Mouse (Mus musculus) heart, postnatal 10 days (tissue): ENCODE data around the gene Smpd3. TPM values are rescaled to one million over a fixed set of nuclear protein-coding genes. Genes with fewer than 3 reads are reported as not detected.

Experiments
- DNase-seq, 2 experiments: peaks; one replicate each; pipeline ENCODE4 v3.0.0; 2021
- intact Hi-C: fragments of 180-260 bp; cut with DNase I; formaldehyde crosslinking; loops from one replicate; pipeline ENCODE4 v1.15.1; 2025
- total RNA-seq, 2 experiments: library from RNA; stranded (reverse); gene quantifications; 2 replicates each; pipeline ENCODE4 v1.2.3; 2021

Gene Smpd3
- total RNA-seq, 2 experiments from 2014 or later: 4.8 to 5.0 TPM

GRCm38 (mm10) chr8:106250186-106250585 is 87.6 kb downstream of the Smpd3 start:
- intact Hi-C loops: no loop called here
- DNase-seq: no peak

GRCm38 (mm10) chr8:106237106-106237505 is 100.7 kb downstream of the Smpd3 start:
- DNase-seq: no peak
- intact Hi-C loops: no loop called here

GRCm38 (mm10) chr8:106234567-106235261 is 103.1 kb downstream of the Smpd3 start:
- DNase-seq: peak; percentile 21 to 33
- intact Hi-C loops: no loop called here

- DNase-seq: no peak
- intact Hi-C loops: no loop called here
These were observed 105.0 kb downstream of the Smpd3 start for GRCm38 (mm10) chr8:106232751-106233150.

DNA sequence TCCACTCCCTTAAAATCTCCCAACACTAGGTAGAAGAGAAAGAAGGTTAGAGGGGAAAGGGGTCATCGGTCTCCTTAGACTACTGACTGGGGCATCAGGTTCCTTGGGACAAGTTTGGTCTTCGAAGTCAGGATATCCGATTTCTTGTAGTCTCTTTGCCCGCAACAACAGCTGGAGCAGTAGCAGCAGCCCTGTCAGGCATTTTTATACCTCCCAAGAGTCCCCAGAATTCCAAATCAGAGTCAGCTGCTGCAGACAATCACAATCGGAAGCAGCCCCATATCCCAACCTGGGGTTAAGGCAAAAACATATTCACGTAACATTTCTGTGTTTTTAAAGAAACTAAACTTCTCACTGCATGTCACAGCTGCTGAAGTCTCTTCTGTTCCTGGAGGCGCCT is 106.3 kb downstream of the Smpd3 start:
- DNase-seq: no peak
- intact Hi-C loops: no loop called here

DNA sequence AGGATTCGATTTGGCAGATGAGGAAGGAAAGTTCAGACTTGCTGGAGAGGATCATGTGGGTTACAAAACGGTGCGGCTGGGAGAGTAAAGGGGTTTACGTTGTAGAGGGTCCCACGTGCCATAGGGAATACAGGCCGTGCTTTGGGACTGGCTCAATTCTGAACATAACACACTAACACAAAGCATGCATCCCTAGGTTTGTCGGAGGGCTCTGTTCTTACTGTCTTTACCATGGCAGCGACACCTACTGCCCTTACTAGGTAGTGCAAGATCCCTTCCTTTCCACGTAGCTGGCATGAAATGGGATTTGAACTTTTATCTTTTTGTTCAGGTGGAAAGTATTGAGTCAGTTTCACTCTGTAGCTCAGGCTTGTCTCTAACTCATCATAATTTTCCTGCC is 111.2 kb downstream of the Smpd3 start:
- DNase-seq: peak; percentile 53 to 70
- intact Hi-C loops: no loop called here

DNA sequence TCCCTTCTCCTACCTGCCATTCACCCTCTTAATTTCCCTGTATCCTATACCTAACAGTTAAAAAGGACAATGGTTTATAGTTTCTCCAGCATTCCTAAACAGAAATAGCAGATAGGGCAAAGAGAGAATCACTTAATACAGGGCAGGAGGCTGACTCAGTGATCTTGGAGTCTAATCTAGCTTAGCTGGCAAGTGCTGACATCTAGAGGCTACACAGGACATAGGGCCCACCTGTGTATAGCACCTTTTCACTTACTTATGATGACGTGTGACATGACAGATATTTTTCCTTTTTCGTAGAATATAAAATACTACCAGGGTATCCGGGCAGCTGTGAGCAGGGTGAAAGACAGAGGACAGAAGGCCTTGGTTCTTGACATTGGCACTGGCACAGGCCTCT is 118.2 kb downstream of the Smpd3 start:
- DNase-seq: no peak
- intact Hi-C loops: no loop called here

GRCm38 (mm10) chr8:106213959-106214358 is 123.8 kb downstream of the Smpd3 start:
- intact Hi-C loops: loop anchor here (5.0 kb wide), 1 partner anchor 188 kb away; no protein-coding TSS in a partner anchor
- DNase-seq: no peak

DNA sequence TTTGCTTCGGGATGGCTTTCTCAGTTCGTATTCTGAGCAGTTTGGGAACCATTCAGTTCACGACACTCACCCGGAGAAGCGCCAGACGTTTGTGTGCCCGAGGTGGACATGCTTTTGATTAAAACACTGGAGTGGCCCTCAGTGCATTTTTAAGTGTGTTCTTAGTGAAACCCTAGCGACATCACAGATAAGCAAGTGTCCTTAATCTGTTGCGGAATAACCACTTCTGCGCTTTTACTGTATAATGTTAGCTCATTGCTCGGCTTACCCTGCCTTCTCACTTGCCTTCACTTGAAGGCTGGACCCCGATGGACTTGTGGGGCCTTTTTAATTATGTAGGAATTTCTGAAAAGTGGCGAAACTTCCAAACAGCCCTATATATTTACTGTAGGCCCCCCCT is 126.4 kb downstream of the Smpd3 start:
- DNase-seq: no peak
- intact Hi-C loops: loop anchor here (5.0 kb wide), 1 partner anchor 191 kb away; no protein-coding TSS in a partner anchor

- DNase-seq: peak; percentile 96 to 97
- intact Hi-C loops: loop anchor here (5.0 kb wide), 1 partner anchor 191 kb away; no protein-coding TSS in a partner anchor
These were observed 126.9 kb downstream of the Smpd3 start, which contains the start of the genes Slc7a6os and Prmt7 for GRCm38 (mm10) chr8:106210821-106211345. Gene Slc7a6os, minus strand, starts transcription at chr8:106210935. Gene Prmt7, plus strand, starts transcription at chr8:106210936.

GRCm38 (mm10) chr8:106210035-106210731 is 127.6 kb downstream of the Smpd3 start:
- intact Hi-C loops: loop anchor here (5.0 kb wide), 1 partner anchor 192 kb away; no protein-coding TSS in a partner anchor
- DNase-seq: peak in 1 of 2 experiments; percentile 64

Other genes starting within 250 kb of the Smpd3 start
- gene Esrp2, start 201.0 kb downstream of the Smpd3 start, total RNA-seq: 1 to 10 TPM in 1 of 2 experiments, under 1 TPM in 1; 0.64 to 1.2 TPM
- gene Pla2g15, start 187.6 kb downstream of the Smpd3 start, total RNA-seq: 1 to 10 TPM; 6.9 to 8.0 TPM
- gene Slc7a6, start 169.1 kb downstream of the Smpd3 start, total RNA-seq: 10 to 100 TPM; 17.8 to 20.3 TPM
- 10 to 100 TPM; 15.2 to 15.8 TPM for gene Slc7a6os, start 127.1 kb downstream of the Smpd3 start, total RNA-seq
- 10 to 100 TPM; 21.6 to 24.0 TPM for gene Prmt7, start 127.1 kb downstream of the Smpd3 start, total RNA-seq
- 1 to 10 TPM; 8.1 to 9.1 TPM for gene Zfp90, start 77.3 kb upstream of the Smpd3 start, total RNA-seq
- not detected for gene 6030452D12Rik, start 162.5 kb upstream of the Smpd3 start, total RNA-seq
- gene Cdh3, start 172.9 kb upstream of the Smpd3 start, total RNA-seq: 1 to 10 TPM; 2.8 to 3.3 TPM
- 100 to 1,000 TPM; 112 to 113 TPM for gene Gm10073, start 235.5 kb upstream of the Smpd3 start, total RNA-seq